Comparison of ENCODE assay signal across 16 mouse cellular contexts in the genomic region with DNA sequence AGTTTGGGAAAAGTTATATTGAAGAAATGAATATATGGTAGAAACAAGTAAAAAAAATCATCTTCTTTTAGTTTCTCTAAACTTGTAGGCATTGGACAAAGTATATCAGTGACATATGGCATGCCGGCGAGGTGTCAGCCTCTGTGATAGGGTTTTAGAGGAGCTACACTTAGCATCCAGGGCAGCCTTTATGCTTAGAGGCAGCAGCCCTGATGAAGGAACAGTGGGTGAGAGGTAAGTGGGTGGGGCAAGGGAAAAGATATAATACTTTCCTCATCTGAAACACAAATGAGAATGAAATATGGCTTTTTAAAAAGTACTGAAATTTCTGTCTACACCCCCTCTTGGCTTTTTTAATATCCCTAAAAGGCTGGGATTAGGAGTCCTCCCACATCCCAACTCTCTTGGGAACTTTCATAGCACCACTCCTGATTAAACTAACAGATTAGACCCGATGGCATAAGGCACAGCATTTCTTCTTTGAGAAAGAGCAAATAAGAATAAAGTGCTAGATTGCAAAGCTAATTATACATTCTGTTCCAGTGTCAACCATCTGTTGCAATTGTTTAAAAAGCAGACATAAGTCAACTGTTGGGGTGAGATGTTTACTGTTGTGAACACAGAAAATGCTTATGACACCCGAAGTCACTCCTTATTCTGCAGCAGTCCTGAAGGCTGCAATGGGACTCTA.
DNase-seq lines count a peak whose midpoint lies in the region; ATAC-seq lines count a peak whose summit lies in the region.
"Had no signal": no experiment of that assay in that cellular context is flagged by ENCODE, and none has a peak within 500 bp of the region (broad histone marks: within the 10 kb centered on the region; RNA-seq: fewer than 3 reads in every experiment).

No protein-coding gene starts in this region.

- no peaks in the 10 kb centered on the region for H3K27me3 ChIP-seq in neural tube, embryonic 11.5 days (ENCODE audit: control insufficient read depth, insufficient read depth, low read length)
- H3K27me3 ChIP-seq in neural tube, embryonic 15.5 days (replicated peaks) = no peaks in the 10 kb centered on the region
- H3K27me3 ChIP-seq: limb, embryonic 15.5 days; neural tube, embryonic 13.5 days had no signal

- H3K9ac ChIP-seq in neural tube, embryonic 11.5 days (ENCODE audit: low read length) = no peak overlapping the region
- H3K9ac ChIP-seq in neural tube, embryonic 15.5 days (replicated peaks) = no peak overlapping the region
- H3K9ac ChIP-seq: limb, embryonic 15.5 days; neural tube, embryonic 13.5 days had no signal

- H3K36me3 ChIP-seq in neural tube, embryonic 11.5 days (ENCODE audit: control insufficient read depth, insufficient read depth, low read length) = no peaks in the 10 kb centered on the region
- H3K36me3 ChIP-seq in neural tube, embryonic 15.5 days = no peaks in the 10 kb centered on the region
- H3K36me3 ChIP-seq: heart, embryonic 10.5 days; limb, embryonic 15.5 days; neural tube, embryonic 13.5 days had no signal

- ATAC-seq in neural tube, embryonic 11.5 days (ENCODE audit: insufficient read depth, low FRiP score, low TSS enrichment) = peak; percentile 28; the same call in 1 of the 2 replicates
- no peak for ATAC-seq in neural tube, embryonic 15.5 days (ENCODE audit: low FRiP score)
- no peak for ATAC-seq in inflammation-experienced regulatory T-cells, adult 6 months
- ATAC-seq: midbrain, embryonic 16.5 days had no signal

- H3K27ac ChIP-seq in neural tube, embryonic 11.5 days (ENCODE audit: low read depth, low read length) = no peak overlapping the region
- no peak overlapping the region for H3K27ac ChIP-seq in neural tube, embryonic 15.5 days (replicated peaks)
- H3K27ac ChIP-seq: heart, embryonic 10.5 days; limb, embryonic 15.5 days; neural tube, embryonic 13.5 days had no signal

- no peaks in the 10 kb centered on the region for H3K9me3 ChIP-seq in neural tube, embryonic 11.5 days (ENCODE audit: control insufficient read depth, low read length)
- H3K9me3 ChIP-seq in neural tube, embryonic 15.5 days (replicated peaks) = no peaks in the 10 kb centered on the region
- H3K9me3 ChIP-seq: heart, embryonic 10.5 days; limb, embryonic 15.5 days; neural tube, embryonic 13.5 days had no signal

- no peak overlapping the region for H3K4me2 ChIP-seq in neural tube, embryonic 11.5 days (ENCODE audit: low read depth)
- no peak overlapping the region for H3K4me2 ChIP-seq in neural tube, embryonic 15.5 days
- H3K4me2 ChIP-seq: limb, embryonic 15.5 days; neural tube, embryonic 13.5 days had no signal

- H3K4me1 ChIP-seq in neural tube, embryonic 11.5 days (ENCODE audit: control insufficient read depth, insufficient read depth, low read length) = no peaks in the 10 kb centered on the region
- no peaks in the 10 kb centered on the region for H3K4me1 ChIP-seq in neural tube, embryonic 15.5 days
- H3K4me1 ChIP-seq: heart, embryonic 10.5 days; limb, embryonic 15.5 days; neural tube, embryonic 13.5 days had no signal

- WGBS in neural tube, embryonic 11.5 days = 82% methylated on average over 4 of the region's 4 CpGs
- WGBS in neural tube, embryonic 15.5 days = 78% methylated on average over 4 of the region's 4 CpGs

- H3K4me3 ChIP-seq in neural tube, embryonic 11.5 days (ENCODE audit: low read depth, low read length) = no peak overlapping the region
- H3K4me3 ChIP-seq in neural tube, embryonic 15.5 days (replicated peaks) = no peak overlapping the region
- H3K4me3 ChIP-seq: heart, embryonic 10.5 days; limb, embryonic 15.5 days; neural tube, embryonic 13.5 days had no signal

- no peak for DNase-seq in neural tube, embryonic 11.5 days (ENCODE audit: low spot score)
- DNase-seq in frontal cortex, postnatal 14 days (ENCODE audit: low spot score in 2 of 2) = peak; percentile 23 to 42
- DNase-seq in left cerebral cortex, adult 9 months (ENCODE audit: low spot score in 2 of 2) = peak; percentile 50 to 54
- peak; percentile 78 for DNase-seq in telencephalon, adult 2 months (ENCODE audit: low read depth, low spot score)
- DNase-seq in kidney, adult 18-20 months = no peak
- DNase-seq: cerebellum, adult 11-12 months; kidney, postnatal 10 days; lung, adult 2 months; retina, postnatal 1 day; thymus, postnatal 36 days had no signal

Comparison
In these comparisons a context has a peak if more than half of its experiments do, and no peak if none do; other contexts are left out.
1. DNase-seq: peak in frontal cortex, postnatal 14 days (2 of 2), left cerebral cortex, adult 9 months (2 of 2) and telencephalon, adult 2 months (single experiment); none in neural tube, embryonic 11.5 days (single experiment) and kidney, adult 18-20 months (single experiment).